Mouse (Mus musculus) midbrain, embryonic 16.5 days (tissue): Measurements from ENCODE around the gene Ccn1. TPM values are rescaled to one million over a fixed set of nuclear protein-coding genes. Genes with fewer than 3 reads are reported as not detected.
A peak's percentile ranks its signal among the peaks of the same experiment; 100 is the strongest.

Source experiments
- ATAC-seq: fragments of 200-750 bp; cut with Nextera tagmentation; 2 replicates; pipeline ENCODE4 v1.8.0; 2017; ENCODE audit warnings: moderate TSS enrichment
- H3K27ac ChIP-seq: fragments of 300-500 bp; sonication (generic); 2 replicates; pipeline ENCODE4 v1.5.1; 2014; ENCODE audit warnings: mild to moderate bottlenecking, low read length, mixed read lengths
- H3K27me3 ChIP-seq: fragments of 300-500 bp; sonication (generic); 2 replicates; pipeline ENCODE4 v1.6.1; 2014; ENCODE audit warnings: low read depth, low read length, mixed read lengths; ENCODE audit not compliant: control insufficient read depth, insufficient read depth
- H3K36me3 ChIP-seq: fragments of 300-500 bp; sonication (generic); 2 replicates; pipeline ENCODE4 v1.6.1; 2014; ENCODE audit warnings: mild to moderate bottlenecking, low read length, moderate library complexity, mixed read lengths; ENCODE audit not compliant: control insufficient read depth, insufficient read depth
- H3K4me1 ChIP-seq: fragments of 300-500 bp; sonication (generic); 2 replicates; pipeline ENCODE4 v1.6.1; 2014; ENCODE audit warnings: mild to moderate bottlenecking, low read length, mixed read lengths; ENCODE audit not compliant: control insufficient read depth, insufficient read depth
- H3K4me2 ChIP-seq: fragments of 300-500 bp; sonication (generic); 2 replicates; pipeline ENCODE4 v1.6.1; 2014; ENCODE audit warnings: mild to moderate bottlenecking, low read length, mixed read lengths
- H3K4me3 ChIP-seq: fragments of 300-500 bp; sonication (generic); 2 replicates; pipeline ENCODE4 v1.5.1; 2014; ENCODE audit warnings: low read depth, mild to moderate bottlenecking, low read length, moderate library complexity, mixed read lengths
- H3K9ac ChIP-seq: fragments of 300-500 bp; sonication (generic); 2 replicates; pipeline ENCODE4 v1.6.1; 2014; ENCODE audit warnings: low read depth, low read length, mixed read lengths
- H3K9me3 ChIP-seq: fragments of 300-500 bp; sonication (generic); replicated peaks from 2 replicates; pipeline ENCODE4 v1.6.1; 2014; ENCODE audit warnings: mild to moderate bottlenecking, low read length, mixed read lengths; ENCODE audit not compliant: control insufficient read depth, poor library complexity, severe bottlenecking
- WGBS: fragments of 180-500 bp; shearing (Covaris S2); extraction: QIAGEN DNeasy Blood & Tissue Kit; methylation state at CpG from one replicate; pipeline ENCODE4 v1.1.7; 2014; 5-methylcytosine and 5-hydroxymethylcytosine counted together
- polyA plus RNA-seq: library from polyadenylated mRNA; unstranded; fragments of >200 nt; fragmentation: Nextera tagmentation; extraction: Ambion mirVana; gene quantifications from 2 replicates; pipeline ENCODE4 v1.2.1, GENCODE M21; 2015

Ccn1 gene
- 7.2 and 7.9 TPM in 2 replicates for polyA plus RNA-seq

- peak within 1 kb of the TSS; percentile 47 for H3K4me3 ChIP-seq
- H3K27ac ChIP-seq, result peak within 1 kb of the TSS; percentile 48; the same call in 1 of the 2 replicates
- H3K27me3 ChIP-seq, result peaks cover 26% of the 10 kb centered on the region
- 0% methylated on average over 28 of the region's 29 CpGs for WGBS
- H3K9ac ChIP-seq, result peak within 1 kb of the TSS; percentile 46
- peak within 1 kb of the TSS; percentile 71 for H3K4me2 ChIP-seq
- peaks cover 44% of the 10 kb centered on the region for H3K4me1 ChIP-seq
- no peaks in the 10 kb centered on the region for H3K36me3 ChIP-seq
- H3K9me3 ChIP-seq, result no peaks in the 10 kb centered on the region
- ATAC-seq, result peak; percentile 54
These were observed at the start of gene Ccn1 for GRCm38 (mm10) chr3:145649852-145650202. Gene Ccn1, minus strand, starts transcription at chr3:145649981.

DNA sequence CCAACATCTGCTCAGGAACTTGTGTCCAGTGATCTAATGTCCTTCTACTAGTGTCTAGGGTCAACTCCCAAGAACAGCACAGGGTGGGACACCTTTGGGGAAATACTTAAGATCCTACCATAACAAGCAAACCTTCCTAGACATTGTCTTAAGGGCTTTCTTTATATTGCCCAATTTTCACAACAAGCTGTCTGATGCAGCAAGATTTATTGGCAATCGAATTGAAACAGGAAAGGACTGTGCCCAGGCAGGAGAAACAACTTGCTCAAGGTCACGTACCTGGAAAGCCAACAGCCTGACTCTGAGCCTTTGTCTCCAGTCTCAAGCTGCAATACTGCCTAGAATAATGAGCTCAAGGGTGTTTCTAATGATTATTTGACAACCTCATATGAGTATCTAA, 43.6 kb upstream of the Ccn1 start:
- H3K9me3 ChIP-seq, result no peaks in the 10 kb centered on the region
- 84% methylated on average over 2 of the region's 2 CpGs for WGBS
- H3K27ac ChIP-seq, result no peak overlapping the region
- H3K36me3 ChIP-seq, result no peaks in the 10 kb centered on the region
- H3K4me1 ChIP-seq, result no peaks in the 10 kb centered on the region
- H3K27me3 ChIP-seq, result no peaks in the 10 kb centered on the region
- H3K9ac ChIP-seq, result no peak overlapping the region
- no peak overlapping the region for H3K4me3 ChIP-seq
- ATAC-seq, result no peak
- H3K4me2 ChIP-seq, result no peak overlapping the region

GRCm38 (mm10) chr3:145692037-145692436, 42.3 kb upstream of the Ccn1 start:
- Histone ChIP-seq H3K4me1 (no peaks in the 10 kb centered on the region), H3K4me2 (no peak overlapping the region), H3K9ac (no peak overlapping the region), H3K36me3 (no peaks in the 10 kb centered on the region), H3K4me3 (no peak overlapping the region), H3K9me3 (no peaks in the 10 kb centered on the region), H3K27me3 (no peaks in the 10 kb centered on the region), H3K27ac (no peak overlapping the region)
- WGBS, result 92% methylated on average over 9 of the region's 9 CpGs
- no peak for ATAC-seq

DNA sequence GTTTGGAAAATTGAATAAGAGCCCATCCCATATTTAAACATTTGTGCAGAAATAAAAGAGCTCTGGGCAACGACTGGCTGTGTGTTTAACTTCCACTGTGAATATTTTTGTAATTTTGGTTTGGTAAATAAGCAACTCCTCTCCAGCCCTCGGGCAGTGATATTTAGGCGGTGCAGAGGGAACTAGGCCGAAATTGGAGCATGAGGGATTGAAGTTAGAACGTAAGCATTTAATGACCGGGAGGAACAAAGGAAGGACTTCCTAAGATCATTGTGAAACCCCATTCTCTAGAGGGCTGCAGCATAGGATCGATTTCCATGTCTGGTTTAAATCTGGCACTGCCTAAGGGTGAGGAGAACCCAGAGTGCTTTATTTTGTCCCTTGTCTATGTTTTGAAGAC, 41.6 kb upstream of the Ccn1 start:
- no peak overlapping the region for H3K4me2 ChIP-seq
- H3K4me1 ChIP-seq, result no peaks in the 10 kb centered on the region
- no peaks in the 10 kb centered on the region for H3K36me3 ChIP-seq
- no peaks in the 10 kb centered on the region for H3K27me3 ChIP-seq
- no peak overlapping the region for H3K27ac ChIP-seq
- no peak overlapping the region for H3K4me3 ChIP-seq
- WGBS, result 68% methylated on average over 7 of the region's 7 CpGs
- ATAC-seq, result no peak
- H3K9me3 ChIP-seq, result no peaks in the 10 kb centered on the region
- no peak overlapping the region for H3K9ac ChIP-seq

- 87% methylated on average over 9 of the region's 9 CpGs for WGBS
- Histone ChIP-seq H3K9ac (no peak overlapping the region), H3K4me2 (no peak overlapping the region), H3K4me3 (no peak overlapping the region), H3K9me3 (no peaks in the 10 kb centered on the region), H3K4me1 (no peaks in the 10 kb centered on the region), H3K36me3 (no peaks in the 10 kb centered on the region), H3K27ac (no peak overlapping the region), H3K27me3 (no peaks in the 10 kb centered on the region)
- no peak for ATAC-seq
These were observed 39.5 kb upstream of the Ccn1 start for GRCm38 (mm10) chr3:145689271-145689670.

GRCm38 (mm10) chr3:145687836-145688235, 38.1 kb upstream of the Ccn1 start:
- H3K9ac ChIP-seq, result no peak overlapping the region
- H3K4me3 ChIP-seq, result no peak overlapping the region
- no peak for ATAC-seq
- no peaks in the 10 kb centered on the region for H3K9me3 ChIP-seq
- no peaks in the 10 kb centered on the region for H3K27me3 ChIP-seq
- WGBS, result 74% methylated on average over 5 of the region's 5 CpGs
- H3K27ac ChIP-seq, result no peak overlapping the region
- no peak overlapping the region for H3K4me2 ChIP-seq
- no peaks in the 10 kb centered on the region for H3K36me3 ChIP-seq
- H3K4me1 ChIP-seq, result no peaks in the 10 kb centered on the region

DNA sequence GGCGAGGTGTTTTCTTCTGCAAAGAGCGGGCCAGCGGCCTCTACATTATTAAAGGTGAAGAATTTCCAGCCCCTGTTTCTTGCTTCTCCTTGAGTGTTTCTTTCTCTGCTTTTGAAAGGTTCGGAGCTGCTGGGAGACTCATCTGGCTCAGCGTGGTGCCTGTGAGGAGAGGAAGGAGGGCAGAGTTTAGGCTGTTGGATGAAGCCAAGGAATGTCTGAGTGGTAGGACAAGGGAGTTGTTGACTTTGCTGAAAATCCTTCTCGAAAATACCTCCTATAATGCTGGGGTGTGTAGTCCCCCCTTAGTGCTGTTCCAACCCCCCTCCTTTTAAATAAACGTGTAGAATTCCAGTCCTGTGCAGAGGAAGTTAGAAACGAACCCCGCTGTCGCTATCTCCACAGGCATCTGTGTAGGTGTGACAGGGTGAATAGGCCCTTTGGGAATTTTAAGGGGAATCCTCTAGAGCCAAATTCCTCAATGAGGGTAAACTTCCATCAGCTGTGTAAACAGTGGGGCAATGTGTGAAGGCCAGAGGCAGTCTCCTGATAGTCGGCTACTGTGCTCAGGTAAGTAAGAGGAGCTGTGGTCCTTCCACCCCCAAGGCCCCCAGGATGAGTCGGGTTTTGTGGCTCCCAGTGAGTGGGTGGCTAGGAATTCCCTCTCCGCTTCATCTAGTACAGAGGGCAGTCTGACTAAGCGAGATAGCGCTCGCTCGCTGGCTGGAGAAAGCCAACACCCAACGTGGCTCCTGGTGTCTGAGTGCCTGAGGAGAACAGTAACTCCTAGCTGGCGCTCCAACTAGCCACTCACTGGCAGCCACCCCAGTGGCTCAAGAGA, 35.0 kb upstream of the Ccn1 start:
- H3K27ac ChIP-seq, result no peak overlapping the region
- 62% methylated on average over 19 of the region's 19 CpGs for WGBS
- H3K27me3 ChIP-seq, result no peaks in the 10 kb centered on the region
- H3K4me1 ChIP-seq, result no peaks in the 10 kb centered on the region
- H3K4me2 ChIP-seq, result no peak overlapping the region
- no peak overlapping the region for H3K4me3 ChIP-seq
- H3K9me3 ChIP-seq, result no peaks in the 10 kb centered on the region
- no peak for ATAC-seq
- H3K36me3 ChIP-seq, result no peaks in the 10 kb centered on the region
- H3K9ac ChIP-seq, result no peak overlapping the region

GRCm38 (mm10) chr3:145684201-145684600, 34.4 kb upstream of the Ccn1 start:
- H3K27ac ChIP-seq, result no peak overlapping the region
- no peak overlapping the region for H3K4me2 ChIP-seq
- H3K9ac ChIP-seq, result no peak overlapping the region
- no peak for ATAC-seq
- no peak overlapping the region for H3K4me3 ChIP-seq
- no peaks in the 10 kb centered on the region for H3K27me3 ChIP-seq
- WGBS, result 69% methylated on average over 4 of the region's 4 CpGs
- no peaks in the 10 kb centered on the region for H3K9me3 ChIP-seq
- no peaks in the 10 kb centered on the region for H3K4me1 ChIP-seq
- H3K36me3 ChIP-seq, result no peaks in the 10 kb centered on the region

GRCm38 (mm10) chr3:145681348-145681935, 31.7 kb upstream of the Ccn1 start:
- Histone ChIP-seq H3K4me1 (no peaks in the 10 kb centered on the region), H3K4me3 (no peak overlapping the region), H3K36me3 (no peaks in the 10 kb centered on the region), H3K9me3 (no peaks in the 10 kb centered on the region), H3K9ac (no peak overlapping the region), H3K27ac (peak overlapping the region; percentile 58), H3K4me2 (no peak overlapping the region), H3K27me3 (no peaks in the 10 kb centered on the region)
- 67% methylated on average over 10 of the region's 10 CpGs for WGBS
- ATAC-seq, result peak; percentile 80
